Mouse (Mus musculus) heart, embryonic 11.5 days (tissue): Measurements from ENCODE around the gene Tmem219. TPM values are rescaled to one million over a fixed set of nuclear protein-coding genes. Genes with fewer than 3 reads are reported as not detected.
A peak's percentile ranks its signal among the peaks of the same experiment; 100 is the strongest.

Source experiments
- ATAC-seq: fragments of 200-750 bp; cut with Nextera tagmentation; replicated peaks from 2 replicates; pipeline ENCODE4 v1.8.0; 2017; ENCODE audit warnings: moderate library complexity; ENCODE audit not compliant: insufficient number of reproducible peaks, low FRiP score, low TSS enrichment
- H3K27ac ChIP-seq: fragments of 300-500 bp; sonication (generic); 2 replicates; pipeline ENCODE4 v1.5.1; 2014; ENCODE audit warnings: mild to moderate bottlenecking, low read depth, low read length
- H3K27me3 ChIP-seq: fragments of 300-500 bp; sonication (generic); 2 replicates; pipeline ENCODE4 v1.6.1; 2014; ENCODE audit warnings: mild to moderate bottlenecking, low read length, mixed read lengths; ENCODE audit not compliant: control insufficient read depth, insufficient read depth
- H3K36me3 ChIP-seq: fragments of 300-500 bp; sonication (generic); 2 replicates; pipeline ENCODE4 v1.6.1; 2014; ENCODE audit warnings: mild to moderate bottlenecking, low read length, moderate library complexity, mixed read lengths; ENCODE audit not compliant: control insufficient read depth, insufficient read depth
- H3K4me1 ChIP-seq: fragments of 300-500 bp; sonication (generic); 2 replicates; pipeline ENCODE4 v1.6.1; 2014; ENCODE audit warnings: low read length; ENCODE audit not compliant: control insufficient read depth, insufficient read depth
- H3K4me2 ChIP-seq: fragments of 300-500 bp; sonication (generic); 2 replicates; pipeline ENCODE4 v1.6.1; 2014; ENCODE audit warnings: mild to moderate bottlenecking, moderate library complexity
- H3K4me3 ChIP-seq: fragments of 300-500 bp; sonication (generic); 2 replicates; pipeline ENCODE4 v1.5.1; 2014; ENCODE audit warnings: low read depth, low read length
- H3K9ac ChIP-seq: fragments of 300-500 bp; sonication (generic); 2 replicates; pipeline ENCODE4 v1.6.1; 2014; ENCODE audit warnings: mild to moderate bottlenecking, low read depth, low read length, moderate library complexity
- H3K9me3 ChIP-seq: fragments of 300-500 bp; sonication (generic); replicated peaks from 2 replicates; pipeline ENCODE4 v1.6.1; 2016; ENCODE audit warnings: low read length; ENCODE audit not compliant: control insufficient read depth
- WGBS: fragments of 180-500 bp; shearing (Covaris S2); extraction: QIAGEN DNeasy Blood & Tissue Kit; methylation state at CpG from one replicate; pipeline ENCODE4 v1.1.7; 2014; ENCODE audit not compliant: insufficient replicate concordance; 5-methylcytosine and 5-hydroxymethylcytosine counted together
- polyA plus RNA-seq: library from polyadenylated mRNA; unstranded; fragments of >200 nt; fragmentation: Nextera tagmentation; extraction: Ambion mirVana; gene quantifications from 2 replicates; pipeline ENCODE4 v1.2.1, GENCODE M21; 2014

Tmem219 gene
- polyA plus RNA-seq, 1 experiment from 2014 or later, result 13.5 TPM

GRCm38 (mm10) chr7:126848794-126849193 is 73.9 kb downstream of the Tmem219 start:
- Histone ChIP-seq H3K27ac (no peak overlapping the region), H3K4me1 (peaks cover 6% of the 10 kb centered on the region; the same call in 1 of the 2 replicates), H3K4me3 (no peak overlapping the region), H3K27me3 (peaks cover 40% of the 10 kb centered on the region), H3K9me3 (no peaks in the 10 kb centered on the region), H3K36me3 (peaks cover 7% of the 10 kb centered on the region), H3K4me2 (peak overlapping the region; percentile 11; the same call in 1 of the 2 replicates), H3K9ac (no peak overlapping the region)
- 27% methylated on average over 10 of the region's 10 CpGs for WGBS
- ATAC-seq, result no peak

DNA sequence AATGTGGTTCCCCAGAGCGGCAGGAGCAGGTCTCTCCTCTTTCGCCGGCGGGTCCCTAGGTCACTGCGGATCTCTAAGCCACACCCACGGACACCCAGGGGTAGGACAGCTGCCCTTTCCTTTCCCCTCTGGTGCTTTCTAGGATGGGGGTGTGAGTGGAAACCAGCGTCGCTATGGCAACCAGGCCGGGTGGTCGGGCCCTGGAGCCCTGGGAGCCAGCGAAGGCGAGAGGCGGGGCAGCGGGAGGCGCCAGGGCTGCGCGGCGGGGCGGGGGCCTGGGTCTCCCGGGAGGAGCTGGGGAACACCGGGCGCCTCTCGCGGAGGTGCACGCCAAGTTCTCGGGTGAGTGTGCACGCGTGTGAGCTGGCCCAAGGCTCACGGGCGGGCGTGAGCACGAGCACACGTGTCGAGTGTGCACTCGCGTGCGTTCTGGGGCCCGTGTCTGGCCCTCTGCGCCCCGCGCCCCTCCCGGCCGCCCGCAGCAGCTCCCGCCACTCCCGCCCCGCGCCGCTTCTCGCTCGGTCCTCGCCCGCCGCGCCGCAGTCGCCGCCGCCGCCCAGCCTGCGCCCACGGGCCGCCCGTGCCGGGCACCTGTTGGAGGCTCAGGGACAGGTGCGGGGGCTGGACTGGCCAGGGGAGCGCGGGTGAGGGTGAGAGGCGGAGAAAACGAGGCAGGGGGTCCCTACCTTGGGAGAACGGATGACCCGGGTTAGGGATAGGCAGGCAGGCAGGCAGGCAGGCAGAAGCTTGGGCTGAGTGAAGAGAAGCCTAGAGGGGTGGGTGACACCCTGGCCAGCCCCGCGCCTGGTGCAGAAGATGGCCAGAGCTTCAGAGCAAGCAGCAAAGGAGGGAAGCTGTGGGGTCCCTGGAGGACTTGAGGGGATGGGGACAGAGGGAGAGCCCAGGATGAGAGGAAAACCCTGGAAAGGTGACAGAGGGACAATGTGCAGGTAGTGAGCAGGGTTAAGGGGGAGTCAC is 75.0 kb downstream of the Tmem219 start:
- Histone ChIP-seq H3K4me1 (peaks cover 6% of the 10 kb centered on the region; the same call in 1 of the 2 replicates), H3K27me3 (peaks cover 40% of the 10 kb centered on the region), H3K9me3 (no peaks in the 10 kb centered on the region), H3K27ac (no peak overlapping the region), H3K4me2 (peak overlapping the region; percentile 96), H3K36me3 (peaks cover 7% of the 10 kb centered on the region), H3K9ac (peak overlapping the region; percentile 62; the same call in 1 of the 2 replicates), H3K4me3 (peak overlapping the region; percentile 54)
- no peak for ATAC-seq
- 1% methylated on average over 65 of the region's 74 CpGs for WGBS

DNA sequence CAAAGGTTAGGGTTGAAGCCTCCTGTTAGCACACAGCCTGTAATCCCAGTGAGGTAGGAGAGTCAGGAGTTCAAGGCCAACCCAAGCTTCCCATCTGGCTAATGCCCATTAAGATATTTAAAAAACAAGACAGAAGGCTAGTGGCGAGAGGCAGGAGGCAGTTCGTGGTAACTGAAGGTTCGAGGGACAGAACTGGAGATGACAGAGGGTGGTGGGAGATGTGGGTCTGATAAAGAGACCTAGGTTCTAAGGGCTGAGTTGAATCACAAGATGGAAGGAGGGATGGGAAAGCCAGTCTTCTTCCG is 75.6 kb downstream of the Tmem219 start, which contains the start of gene Doc2a:
Doc2a (plus strand) TSS at position 301 of the 305 bp plus-strand sequence.
- ATAC-seq, result no peak
- H3K4me1 ChIP-seq, result peaks cover 6% of the 10 kb centered on the region; the same call in 1 of the 2 replicates
- no peak within 1 kb of the TSS for H3K27ac ChIP-seq
- H3K4me2 ChIP-seq, result peak within 1 kb of the TSS; percentile 96
- 25% methylated on average over 4 of the region's 4 CpGs for WGBS
- no peaks in the 10 kb centered on the region for H3K9me3 ChIP-seq
- peaks cover 40% of the 10 kb centered on the region for H3K27me3 ChIP-seq
- H3K9ac ChIP-seq, result peak within 1 kb of the TSS; percentile 62; the same call in 1 of the 2 replicates
- H3K4me3 ChIP-seq, result peak within 1 kb of the TSS; percentile 54
- peaks cover 4% of the 10 kb centered on the region for H3K36me3 ChIP-seq

DNA sequence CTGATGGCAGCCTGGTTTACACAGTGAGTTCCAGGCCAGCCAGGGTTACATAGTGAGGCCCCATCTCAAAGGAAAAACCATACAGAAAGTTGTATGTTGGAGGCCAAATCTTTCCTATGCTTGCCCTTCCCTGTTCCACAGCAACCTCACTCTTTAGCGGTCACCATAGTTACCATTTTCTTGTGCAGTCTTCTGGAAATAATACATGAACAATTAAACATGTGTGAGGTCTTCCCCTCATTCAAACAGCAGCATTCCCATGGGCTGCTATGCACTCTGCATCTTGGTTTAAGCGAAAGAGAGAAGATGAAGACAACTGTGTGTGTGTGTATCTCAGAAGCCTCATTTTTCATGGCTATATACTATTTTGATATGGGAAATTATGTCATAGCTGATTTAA is 77.2 kb downstream of the Tmem219 start:
- Histone ChIP-seq H3K27me3 (peaks cover 40% of the 10 kb centered on the region), H3K9me3 (no peaks in the 10 kb centered on the region), H3K9ac (no peak overlapping the region), H3K4me1 (peaks cover 6% of the 10 kb centered on the region; the same call in 1 of the 2 replicates), H3K36me3 (no peaks in the 10 kb centered on the region), H3K4me3 (no peak overlapping the region), H3K27ac (no peak overlapping the region), H3K4me2 (no peak overlapping the region)
- 87% methylated on average over 2 of the region's 2 CpGs for WGBS
- no peak for ATAC-seq

- H3K27me3 ChIP-seq, result peaks cover 21% of the 10 kb centered on the region
- no peak overlapping the region for H3K4me2 ChIP-seq
- H3K9ac ChIP-seq, result no peak overlapping the region
- no peaks in the 10 kb centered on the region for H3K9me3 ChIP-seq
- no peak overlapping the region for H3K4me3 ChIP-seq
- H3K27ac ChIP-seq, result no peak overlapping the region
- 63% methylated on average over 9 of the region's 9 CpGs for WGBS
- peaks cover 2% of the 10 kb centered on the region; the same call in 1 of the 2 replicates for H3K4me1 ChIP-seq
- ATAC-seq, result no peak
- no peaks in the 10 kb centered on the region for H3K36me3 ChIP-seq
Observed at GRCm38 (mm10) chr7:126843276-126843675, 79.4 kb downstream of the Tmem219 start.

Other genes starting within 250 kb of the Tmem219 start
- gene Sult1a1, start 246.5 kb downstream of the Tmem219 start, polyA plus RNA-seq, result 2.4 and 2.5 TPM in 2 replicates
- gene Bola2, start 227.5 kb downstream of the Tmem219 start, polyA plus RNA-seq, result 120 and 126 TPM in 2 replicates
- 6.1 and 6.7 TPM in 2 replicates for gene Slx1b, start 227.1 kb downstream of the Tmem219 start, polyA plus RNA-seq
- 13.1 and 13.8 TPM in 2 replicates for gene Coro1a, start 215.1 kb downstream of the Tmem219 start, polyA plus RNA-seq
- gene Mapk3, start 163.3 kb downstream of the Tmem219 start, polyA plus RNA-seq, result 48.2 and 52.1 TPM in 2 replicates
- 0.92 and 1.4 TPM in 2 replicates for gene Gdpd3, start 156.6 kb downstream of the Tmem219 start, polyA plus RNA-seq
- 79.6 and 84.9 TPM in 2 replicates for gene Ypel3, start 146.0 kb downstream of the Tmem219 start, polyA plus RNA-seq
- gene Tbx6, start 141.4 kb downstream of the Tmem219 start, polyA plus RNA-seq, result 0.31 and 0.45 TPM in 2 replicates
- gene Ppp4c, start 130.4 kb downstream of the Tmem219 start, polyA plus RNA-seq, result 204 and 213 TPM in 2 replicates
- gene Fam57b, start 125.2 kb downstream of the Tmem219 start, polyA plus RNA-seq, result 0.40 and 0.41 TPM in 2 replicates
- gene 4930451I11Rik, start 91.3 kb downstream of the Tmem219 start, polyA plus RNA-seq, result not detected in 2 replicates
- 0.17 and 0.96 TPM in 2 replicates for gene Doc2a, start 75.5 kb downstream of the Tmem219 start, polyA plus RNA-seq
- 15.5 and 17.0 TPM in 2 replicates for gene Hirip3, start 60.9 kb downstream of the Tmem219 start, polyA plus RNA-seq
- 69.8 and 76.1 TPM in 2 replicates for gene Ino80e, start 60.5 kb downstream of the Tmem219 start, polyA plus RNA-seq
- 19.4 and 25.9 TPM in 2 replicates for gene Taok2, start 38.2 kb downstream of the Tmem219 start, polyA plus RNA-seq
- 11.5 and 12.6 TPM in 2 replicates for gene Kctd13, start 6.0 kb upstream of the Tmem219 start, polyA plus RNA-seq
- 0.23 TPM in 1 of 2 replicates, not detected in the other for gene Asphd1, start 26.7 kb upstream of the Tmem219 start, polyA plus RNA-seq
- gene Sez6l2, start 27.6 kb upstream of the Tmem219 start, polyA plus RNA-seq, result 0.20 and 0.31 TPM in 2 replicates
- gene Cdipt, start 53.0 kb upstream of the Tmem219 start, polyA plus RNA-seq, result 62.8 and 63.0 TPM in 2 replicates
- 1.1 and 1.2 TPM in 2 replicates for gene Cdiptos, start 53.2 kb upstream of the Tmem219 start, polyA plus RNA-seq
- 8.2 and 8.5 TPM in 2 replicates for gene Mvp, start 91.7 kb upstream of the Tmem219 start, polyA plus RNA-seq
- gene Pagr1b, start 93.6 kb upstream of the Tmem219 start, polyA plus RNA-seq, result not detected in 2 replicates
- 50.9 and 53.2 TPM in 2 replicates for gene Pagr1a, start 94.4 kb upstream of the Tmem219 start, polyA plus RNA-seq
- gene Gm42742, start 98.2 kb upstream of the Tmem219 start, polyA plus RNA-seq, result 36.6 and 40.9 TPM in 2 replicates
- gene Prrt2, start 98.3 kb upstream of the Tmem219 start, polyA plus RNA-seq, result 4.5 and 5.0 TPM in 2 replicates
- gene Maz, start 104.1 kb upstream of the Tmem219 start, polyA plus RNA-seq, result 38.6 and 44.1 TPM in 2 replicates
- 97.7 and 103 TPM in 2 replicates for gene Kif22, start 119.6 kb upstream of the Tmem219 start, polyA plus RNA-seq
- gene Zg16, start 164.4 kb upstream of the Tmem219 start, polyA plus RNA-seq, result not detected in 2 replicates
- gene AI467606, start 168.4 kb upstream of the Tmem219 start, polyA plus RNA-seq, result 0.92 and 0.96 TPM in 2 replicates
- gene Qprt, start 199.3 kb upstream of the Tmem219 start, polyA plus RNA-seq, result 6.2 and 6.6 TPM in 2 replicates
- 0.32 and 0.39 TPM in 2 replicates for gene Spn, start 214.9 kb upstream of the Tmem219 start, polyA plus RNA-seq